Mouse (Mus musculus): ENCODE results near the gene Try4. TPM values are rescaled to one million over a fixed set of nuclear protein-coding genes. Genes with fewer than 3 reads are reported as not detected.

Try4 gene
- polyA plus RNA-seq, 1 experiment from 2014 or later: not detected

Other genes starting within 250 kb of the Try4 start
- gene Try5, start 14.6 kb downstream of the Try4 start, polyA plus RNA-seq (2014; fragmentation: Nextera tagmentation; extraction: Ambion mirVana): not detected in 2 replicates
- gene Try10, start 51.8 kb downstream of the Try4 start, polyA plus RNA-seq (2014; fragmentation: Nextera tagmentation; extraction: Ambion mirVana): not detected in 2 replicates
- gene Prss3, start 75.4 kb downstream of the Try4 start, polyA plus RNA-seq (2014; fragmentation: Nextera tagmentation; extraction: Ambion mirVana): not detected in 2 replicates
- gene Gm5771, start 90.1 kb downstream of the Try4 start, polyA plus RNA-seq (2014; fragmentation: Nextera tagmentation; extraction: Ambion mirVana): not detected in 2 replicates
- gene Gm10334, start 143.9 kb downstream of the Try4 start, polyA plus RNA-seq (2014; fragmentation: Nextera tagmentation; extraction: Ambion mirVana): not detected in 2 replicates
- not detected in 2 replicates for gene Prss1, start 156.7 kb downstream of the Try4 start, polyA plus RNA-seq (2014; fragmentation: Nextera tagmentation; extraction: Ambion mirVana)
- gene Prss2, start 219.5 kb downstream of the Try4 start, polyA plus RNA-seq (2014; fragmentation: Nextera tagmentation; extraction: Ambion mirVana): not detected in 2 replicates